8 mouse cellular contexts compared by ENCODE assay signal in the genomic region with DNA sequence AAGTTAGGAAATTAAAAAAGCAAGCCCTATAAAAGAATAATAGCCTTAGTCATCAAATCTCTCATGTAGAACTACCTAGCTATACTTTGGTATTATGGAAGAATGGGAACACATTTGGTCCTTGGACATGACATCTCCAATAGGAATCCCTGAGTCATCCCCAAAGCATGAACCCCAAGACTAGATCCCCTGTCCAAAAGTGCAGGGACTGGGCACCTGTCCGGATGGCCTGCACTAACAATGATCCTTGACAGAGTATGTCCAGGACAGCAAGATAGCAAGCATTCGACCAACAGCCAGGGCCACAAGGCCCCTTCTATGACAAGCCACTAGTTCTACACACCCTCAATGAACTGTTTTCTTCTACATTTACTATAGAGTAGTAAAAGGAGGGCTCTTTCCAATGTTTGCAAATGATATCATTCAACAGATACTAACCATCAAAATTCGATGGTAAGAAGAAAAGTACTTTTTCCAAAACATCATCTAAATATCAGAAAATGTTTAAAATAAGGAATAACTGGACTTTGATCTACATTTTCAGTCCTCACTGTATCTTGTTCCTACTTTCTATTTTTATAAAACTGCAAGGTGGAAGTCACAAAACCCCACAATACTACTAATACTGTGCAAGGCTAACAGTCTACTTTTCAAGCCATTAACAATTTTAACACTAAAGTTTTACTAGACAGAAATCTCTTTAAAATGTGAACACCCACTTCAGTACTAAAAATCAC. TPM values are rescaled to one million over a fixed set of nuclear protein-coding genes. Genes with fewer than 3 reads are reported as not detected.
DNase-seq lines count a peak whose midpoint lies in the region; TF ChIP-seq lines count a peak whose summit lies in the region.

No protein-coding gene starts in this region.

- DNase-seq in heart, adult 2 months, result peak in 1 of 2 experiments; percentile 23
- no peak for DNase-seq in heart, adult 9 months (ENCODE audit: low spot score in 2 of 2)
- peak; percentile 77 for DNase-seq in Muller cell, postnatal 12 days (ENCODE audit: inconsistent ontology term)
- no peak for DNase-seq in hindbrain, embryonic 10.5 days (ENCODE audit: low spot score)
- no peak for DNase-seq in midbrain, embryonic 10.5 days (ENCODE audit: low spot score)
- no peak for DNase-seq in spleen, postnatal 36 days (ENCODE audit: low spot score in 2 of 2)
- no peak for DNase-seq in frontal cortex, postnatal 25 days (ENCODE audit: low spot score in 2 of 2)
- no peak for DNase-seq in kidney, adult 2 months

- TF ChIP-seq CTCF in heart, adult 2 months (IDR thresholded peaks at IDR 0.05), result no peak
- no peak for TF ChIP-seq CTCF in kidney, adult 2 months (conservative IDR thresholded peaks at IDR 0.05; ENCODE audit: insufficient read depth, insufficient read length, low read depth, low read length)

- peak overlapping the region; percentile 83 for H3K4me3 ChIP-seq in heart, adult 2 months
- H3K4me3 ChIP-seq in hindbrain, embryonic 10.5 days, result peak overlapping the region; percentile 88
- peak overlapping the region; percentile 96 for H3K4me3 ChIP-seq in midbrain, embryonic 10.5 days
- no peak overlapping the region for H3K4me3 ChIP-seq in kidney, adult 2 months (ENCODE audit: insufficient read depth, low read depth, low read length)

- peak overlapping the region; percentile 38 for H3K9ac ChIP-seq in heart, adult 2 months (ENCODE audit: low read depth, low read length)

- H3K36me3 ChIP-seq in heart, adult 2 months (ENCODE audit: control insufficient read depth, insufficient read depth, low read length), result peaks cover 23% of the 10 kb centered on the region
- H3K36me3 ChIP-seq in hindbrain, embryonic 10.5 days, result no peaks in the 10 kb centered on the region
- peaks cover 7% of the 10 kb centered on the region for H3K36me3 ChIP-seq in midbrain, embryonic 10.5 days
- no peaks in the 10 kb centered on the region for H3K36me3 ChIP-seq in kidney, adult 2 months (ENCODE audit: control insufficient read depth, insufficient read depth, low read length)

- peaks cover 16% of the 10 kb centered on the region for H3K4me1 ChIP-seq in heart, adult 2 months (ENCODE audit: control insufficient read depth, insufficient read depth, low read length)
- peaks cover 20% of the 10 kb centered on the region for H3K4me1 ChIP-seq in hindbrain, embryonic 10.5 days (replicated peaks)
- peaks cover 23% of the 10 kb centered on the region for H3K4me1 ChIP-seq in midbrain, embryonic 10.5 days
- no peaks in the 10 kb centered on the region; the same call in 1 of the 2 replicates for H3K4me1 ChIP-seq in kidney, adult 2 months (ENCODE audit: control insufficient read depth, insufficient read depth, low read length)

- H3K27me3 ChIP-seq in heart, adult 2 months (ENCODE audit: control insufficient read depth, insufficient read depth, low read length), result no peaks in the 10 kb centered on the region
- H3K27me3 ChIP-seq in hindbrain, embryonic 10.5 days (ENCODE audit: insufficient read depth, poor library complexity, severe bottlenecking), result no peaks in the 10 kb centered on the region
- no peaks in the 10 kb centered on the region for H3K27me3 ChIP-seq in midbrain, embryonic 10.5 days (ENCODE audit: low read depth, poor library complexity, severe bottlenecking)
- no peaks in the 10 kb centered on the region for H3K27me3 ChIP-seq in kidney, adult 2 months (replicated peaks; ENCODE audit: control insufficient read depth, insufficient read depth, low read length)

- peak overlapping the region; percentile 86 for H3K27ac ChIP-seq in heart, adult 2 months
- H3K27ac ChIP-seq in hindbrain, embryonic 10.5 days, result peak overlapping the region; percentile 99; the same call in 1 of the 2 replicates
- H3K27ac ChIP-seq in midbrain, embryonic 10.5 days (replicated peaks), result peak overlapping the region; percentile 99
- H3K27ac ChIP-seq in kidney, adult 2 months (ENCODE audit: insufficient read depth, low read depth, low read length), result no peak overlapping the region

- TF ChIP-seq POLR2A in heart, adult 2 months (IDR thresholded peaks at IDR 0.05; ENCODE audit: insufficient read depth, low read depth, low read length), result no peak
- TF ChIP-seq POLR2A in kidney, adult 2 months (IDR thresholded peaks at IDR 0.05; ENCODE audit: low read depth, low read length), result no peak

- no peaks in the 10 kb centered on the region for H3K9me3 ChIP-seq in hindbrain, embryonic 10.5 days
- H3K9me3 ChIP-seq in midbrain, embryonic 10.5 days (replicated peaks), result no peaks in the 10 kb centered on the region; the same call in 1 of the 2 replicates

- 11% methylated on average over 3 of the region's 3 CpGs for WGBS in heart, adult 2 months
- 71% methylated on average over 3 of the region's 3 CpGs for WGBS in hindbrain, embryonic 10.5 days
- WGBS in midbrain, embryonic 10.5 days, result 69% methylated on average over 3 of the region's 3 CpGs
- 59% methylated on average over 3 of the region's 3 CpGs for WGBS in kidney, adult 2 months

- no peak for TF ChIP-seq EP300 in heart, adult 2 months (IDR thresholded peaks at IDR 0.05; ENCODE audit: insufficient read depth, low read depth, low read length)

- no peaks in the 10 kb centered on the region; the same call in 1 of the 2 replicates for H3K79me2 ChIP-seq in heart, adult 2 months (replicated peaks; ENCODE audit: control insufficient read depth, insufficient read depth, low read length)

- intact Hi-C loops in heart, adult 2 months (cut with DNase I), result loop anchor here (1.0 to 10.0 kb wide), 7 partner anchors 19 to 371 kb away; a partner anchor contains a TSS

RNA-seq across cellular contexts. Expression of a gene that starts 2.0 kb away (rescaled TPM):
- total RNA-seq in heart, adult 2 months (2021), result 10 to 100 TPM; 28.8 to 29.0 TPM
- 24.8 and 35.3 TPM in 2 replicates for polyA plus RNA-seq in heart, adult 2 months (2012; rRNA removed)
- polyA plus RNA-seq in hindbrain, embryonic 10.5 days (2016; fragmentation: Nextera tagmentation; extraction: Ambion mirVana), result 22.2 and 26.4 TPM in 2 replicates
- polyA plus RNA-seq in midbrain, embryonic 10.5 days (2016; fragmentation: Nextera tagmentation; extraction: Ambion mirVana), result 22.6 and 25.1 TPM in 2 replicates
- polyA plus RNA-seq in kidney, adult 2 months (2012; rRNA removed), result 32.3 and 35.9 TPM in 2 replicates
